Mouse (Mus musculus): ENCODE results near the gene Tnfsf13. TPM values are rescaled to one million over a fixed set of nuclear protein-coding genes. Genes with fewer than 3 reads are reported as not detected.

The Tnfsf13 gene
- total RNA-seq, 2 experiments from 2014 or later, result 7.8 to 17.9 TPM

- peak; percentile 10 for ATAC-seq (replicated peaks; ENCODE audit: low FRiP score, poor library complexity, severe bottlenecking)
These were observed 28.1 kb downstream of the Tnfsf13 start for GRCm38 (mm10) chr11:69657462-69657881.

- ATAC-seq (replicated peaks; ENCODE audit: low FRiP score, poor library complexity, severe bottlenecking), result peak; percentile 61
These were observed 28.7 kb downstream of the Tnfsf13 start for GRCm38 (mm10) chr11:69656617-69657461.

- no peak for ATAC-seq (replicated peaks; ENCODE audit: low FRiP score, poor library complexity, severe bottlenecking)
These were observed 29.5 kb downstream of the Tnfsf13 start for GRCm38 (mm10) chr11:69656065-69656455.

- ATAC-seq (replicated peaks; ENCODE audit: low FRiP score, poor library complexity, severe bottlenecking), result peak; percentile 55
These were observed 30.1 kb downstream of the Tnfsf13 start, which contains the start of gene Sox15 for GRCm38 (mm10) chr11:69655264-69656064. Sox15 (plus strand) TSS chr11:69655314.

GRCm38 (mm10) chr11:69654760-69655159 lies 30.8 kb downstream of the Tnfsf13 start:
- ATAC-seq (replicated peaks; ENCODE audit: low FRiP score, poor library complexity, severe bottlenecking), result no peak

- ATAC-seq (replicated peaks; ENCODE audit: low FRiP score, poor library complexity, severe bottlenecking), result no peak
These were observed 32.2 kb downstream of the Tnfsf13 start for GRCm38 (mm10) chr11:69653399-69653798.

- ATAC-seq (replicated peaks; ENCODE audit: low FRiP score, poor library complexity, severe bottlenecking), result no peak
These were observed 39.7 kb downstream of the Tnfsf13 start for GRCm38 (mm10) chr11:69645860-69646259.

- ATAC-seq (replicated peaks; ENCODE audit: low FRiP score, poor library complexity, severe bottlenecking), result no peak
These were observed 50.1 kb downstream of the Tnfsf13 start for GRCm38 (mm10) chr11:69635471-69635870.

- peak; percentile 36 for ATAC-seq (replicated peaks; ENCODE audit: low FRiP score, poor library complexity, severe bottlenecking)
These were observed 52.3 kb downstream of the Tnfsf13 start for GRCm38 (mm10) chr11:69633128-69633866.

Other genes starting within 250 kb of the Tnfsf13 start
Only the 30 nearest of the 35 such genes appear.
- not detected in 2 replicates for gene Dnah2, start 136.7 kb downstream of the Tnfsf13 start, total RNA-seq (2015; ENCODE audit: low replicate concordance)
- not detected in 2 replicates for gene Dnah2, start 136.7 kb downstream of the Tnfsf13 start, total RNA-seq (2017; ENCODE audit: low replicate concordance)
- gene Efnb3, start 125.6 kb downstream of the Tnfsf13 start, total RNA-seq (2015; ENCODE audit: low replicate concordance), result 1.2 TPM in 1 of 2 replicates, not detected in the other
- gene Efnb3, start 125.6 kb downstream of the Tnfsf13 start, total RNA-seq (2017; ENCODE audit: low replicate concordance), result 1.3 and 2.2 TPM in 2 replicates
- gene Wrap53, start 105.5 kb downstream of the Tnfsf13 start, total RNA-seq (2015; ENCODE audit: low replicate concordance), result 18.4 and 21.3 TPM in 2 replicates
- 7.7 and 8.9 TPM in 2 replicates for gene Wrap53, start 105.5 kb downstream of the Tnfsf13 start, total RNA-seq (2017; ENCODE audit: low replicate concordance)
- 44.6 and 56.8 TPM in 2 replicates for gene Trp53, start 105.4 kb downstream of the Tnfsf13 start, total RNA-seq (2015; ENCODE audit: low replicate concordance)
- gene Trp53, start 105.4 kb downstream of the Tnfsf13 start, total RNA-seq (2017; ENCODE audit: low replicate concordance), result 25.1 and 28.0 TPM in 2 replicates
- 10.6 and 24.0 TPM in 2 replicates for gene Atp1b2, start 79.8 kb downstream of the Tnfsf13 start, total RNA-seq (2015; ENCODE audit: low replicate concordance)
- gene Atp1b2, start 79.8 kb downstream of the Tnfsf13 start, total RNA-seq (2017; ENCODE audit: low replicate concordance), result 1.2 and 4.0 TPM in 2 replicates
- gene Shbg, start 67.9 kb downstream of the Tnfsf13 start, total RNA-seq (2015; ENCODE audit: low replicate concordance), result not detected in 2 replicates
- gene Shbg, start 67.9 kb downstream of the Tnfsf13 start, total RNA-seq (2017; ENCODE audit: low replicate concordance), result 0.51 TPM in 1 of 2 replicates, not detected in the other
- gene Sat2, start 63.8 kb downstream of the Tnfsf13 start, total RNA-seq (2015; ENCODE audit: low replicate concordance), result not detected in 2 replicates
- 0.70 TPM in 1 of 2 replicates, not detected in the other for gene Sat2, start 63.8 kb downstream of the Tnfsf13 start, total RNA-seq (2017; ENCODE audit: low replicate concordance)
- gene Fxr2, start 52.8 kb downstream of the Tnfsf13 start, total RNA-seq (2015; ENCODE audit: low replicate concordance), result 12.3 and 19.2 TPM in 2 replicates
- 14.4 and 26.6 TPM in 2 replicates for gene Fxr2, start 52.8 kb downstream of the Tnfsf13 start, total RNA-seq (2017; ENCODE audit: low replicate concordance)
- gene Sox15, start 30.5 kb downstream of the Tnfsf13 start, total RNA-seq (2015; ENCODE audit: low replicate concordance), result not detected in 2 replicates
- not detected in 2 replicates for gene Sox15, start 30.5 kb downstream of the Tnfsf13 start, total RNA-seq (2017; ENCODE audit: low replicate concordance)
- 2.9 and 15.6 TPM in 2 replicates for gene Mpdu1, start 23.1 kb downstream of the Tnfsf13 start, total RNA-seq (2015; ENCODE audit: low replicate concordance)
- gene Mpdu1, start 23.1 kb downstream of the Tnfsf13 start, total RNA-seq (2017; ENCODE audit: low replicate concordance), result 6.4 and 19.6 TPM in 2 replicates
- 42.6 and 48.8 TPM in 2 replicates for gene Cd68, start 19.6 kb downstream of the Tnfsf13 start, total RNA-seq (2015; ENCODE audit: low replicate concordance)
- 20.9 and 44.4 TPM in 2 replicates for gene Cd68, start 19.6 kb downstream of the Tnfsf13 start, total RNA-seq (2017; ENCODE audit: low replicate concordance)
- gene Eif4a1, start 13.4 kb downstream of the Tnfsf13 start, total RNA-seq (2015; ENCODE audit: low replicate concordance), result 177 and 204 TPM in 2 replicates
- 163 and 169 TPM in 2 replicates for gene Eif4a1, start 13.4 kb downstream of the Tnfsf13 start, total RNA-seq (2017; ENCODE audit: low replicate concordance)
- gene Senp3, start 3.7 kb downstream of the Tnfsf13 start, total RNA-seq (2015; ENCODE audit: low replicate concordance), result 46.4 and 52.3 TPM in 2 replicates
- gene Senp3, start 3.7 kb downstream of the Tnfsf13 start, total RNA-seq (2017; ENCODE audit: low replicate concordance), result 10.3 and 18.2 TPM in 2 replicates
- 1.3 TPM in 1 of 2 replicates, not detected in the other for gene Tnfsf12, start 10.1 kb upstream of the Tnfsf13 start, total RNA-seq (2015; ENCODE audit: low replicate concordance)
- 0.17 and 1.1 TPM in 2 replicates for gene Tnfsf12, start 10.1 kb upstream of the Tnfsf13 start, total RNA-seq (2017; ENCODE audit: low replicate concordance)
- gene Tnfsfm13, start 10.3 kb upstream of the Tnfsf13 start, total RNA-seq (2015; ENCODE audit: low replicate concordance), result 0.38 and 4.8 TPM in 2 replicates
- gene Tnfsfm13, start 10.3 kb upstream of the Tnfsf13 start, total RNA-seq (2017; ENCODE audit: low replicate concordance), result 2.8 and 5.2 TPM in 2 replicates
- gene Polr2a, start 72.9 kb upstream of the Tnfsf13 start, total RNA-seq (2015; ENCODE audit: low replicate concordance), result 56.5 and 58.3 TPM in 2 replicates
- gene Polr2a, start 72.9 kb upstream of the Tnfsf13 start, total RNA-seq (2017; ENCODE audit: low replicate concordance), result 69.5 and 76.9 TPM in 2 replicates
- not detected in 2 replicates for gene Slc35g3, start 76.2 kb upstream of the Tnfsf13 start, total RNA-seq (2015; ENCODE audit: low replicate concordance)
- not detected in 2 replicates for gene Slc35g3, start 76.2 kb upstream of the Tnfsf13 start, total RNA-seq (2017; ENCODE audit: low replicate concordance)
- 1.7 and 1.9 TPM in 2 replicates for gene Zbtb4, start 80.1 kb upstream of the Tnfsf13 start, total RNA-seq (2015; ENCODE audit: low replicate concordance)
- 0.94 and 2.4 TPM in 2 replicates for gene Zbtb4, start 80.1 kb upstream of the Tnfsf13 start, total RNA-seq (2017; ENCODE audit: low replicate concordance)
- gene Chrnb1, start 110.2 kb upstream of the Tnfsf13 start, total RNA-seq (2015; ENCODE audit: low replicate concordance), result 4.0 TPM in 1 of 2 replicates, not detected in the other
- gene Chrnb1, start 110.2 kb upstream of the Tnfsf13 start, total RNA-seq (2017; ENCODE audit: low replicate concordance), result 0.26 TPM in 1 of 2 replicates, not detected in the other
- not detected in 2 replicates for gene Fgf11, start 116.1 kb upstream of the Tnfsf13 start, total RNA-seq (2015; ENCODE audit: low replicate concordance)
- gene Fgf11, start 116.1 kb upstream of the Tnfsf13 start, total RNA-seq (2017; ENCODE audit: low replicate concordance), result not detected in 2 replicates
- not detected in 2 replicates for gene Tmem102, start 119.8 kb upstream of the Tnfsf13 start, total RNA-seq (2015; ENCODE audit: low replicate concordance)
- gene Tmem102, start 119.8 kb upstream of the Tnfsf13 start, total RNA-seq (2017; ENCODE audit: low replicate concordance), result not detected in 2 replicates
- gene Gm39566, start 129.5 kb upstream of the Tnfsf13 start, total RNA-seq (2015; ENCODE audit: low replicate concordance), result 0.42 TPM in 1 of 2 replicates, not detected in the other
- gene Gm39566, start 129.5 kb upstream of the Tnfsf13 start, total RNA-seq (2017; ENCODE audit: low replicate concordance), result 0.14 TPM in 1 of 2 replicates, not detected in the other
- not detected in 2 replicates for gene Spem2, start 132.7 kb upstream of the Tnfsf13 start, total RNA-seq (2015; ENCODE audit: low replicate concordance)
- gene Spem2, start 132.7 kb upstream of the Tnfsf13 start, total RNA-seq (2017; ENCODE audit: low replicate concordance), result not detected in 2 replicates
- not detected in 2 replicates for gene Spem1, start 136.4 kb upstream of the Tnfsf13 start, total RNA-seq (2015; ENCODE audit: low replicate concordance)
- gene Spem1, start 136.4 kb upstream of the Tnfsf13 start, total RNA-seq (2017; ENCODE audit: low replicate concordance), result not detected in 2 replicates
- gene Nlgn2, start 152.0 kb upstream of the Tnfsf13 start, total RNA-seq (2015; ENCODE audit: low replicate concordance), result 0.19 and 0.42 TPM in 2 replicates
- 0.28 and 1.1 TPM in 2 replicates for gene Nlgn2, start 152.0 kb upstream of the Tnfsf13 start, total RNA-seq (2017; ENCODE audit: low replicate concordance)
- gene Tmem256, start 152.7 kb upstream of the Tnfsf13 start, total RNA-seq (2015; ENCODE audit: low replicate concordance), result 142 and 218 TPM in 2 replicates
- 57.1 and 181 TPM in 2 replicates for gene Tmem256, start 152.7 kb upstream of the Tnfsf13 start, total RNA-seq (2017; ENCODE audit: low replicate concordance)
- gene Plscr3, start 160.6 kb upstream of the Tnfsf13 start, total RNA-seq (2015; ENCODE audit: low replicate concordance), result 12.5 and 17.6 TPM in 2 replicates
- gene Plscr3, start 160.6 kb upstream of the Tnfsf13 start, total RNA-seq (2017; ENCODE audit: low replicate concordance), result 5.9 and 11.4 TPM in 2 replicates
- gene Tnk1, start 172.9 kb upstream of the Tnfsf13 start, total RNA-seq (2015; ENCODE audit: low replicate concordance), result 15.5 and 19.6 TPM in 2 replicates
- gene Tnk1, start 172.9 kb upstream of the Tnfsf13 start, total RNA-seq (2017; ENCODE audit: low replicate concordance), result 8.3 and 13.8 TPM in 2 replicates
- gene Tmem95, start 192.2 kb upstream of the Tnfsf13 start, total RNA-seq (2015; ENCODE audit: low replicate concordance), result not detected in 2 replicates
- gene Tmem95, start 192.2 kb upstream of the Tnfsf13 start, total RNA-seq (2017; ENCODE audit: low replicate concordance), result not detected in 2 replicates
- 1.3 and 2.1 TPM in 2 replicates for gene Kctd11, start 195.6 kb upstream of the Tnfsf13 start, total RNA-seq (2015; ENCODE audit: low replicate concordance)
- 0.42 and 0.77 TPM in 2 replicates for gene Kctd11, start 195.6 kb upstream of the Tnfsf13 start, total RNA-seq (2017; ENCODE audit: low replicate concordance)